Mouse (Mus musculus) stomach, postnatal 0 days (tissue): ENCODE measurements around the gene Scamp2.

Source experiments
- CTCF ChIP-seq: IDR thresholded peaks from 2 replicates; pipeline ENCODE4 v1.5.1; 2016; ENCODE audit warnings: antibody characterized with exemption, low read depth, mild to moderate bottlenecking, moderate library complexity
- EP300 ChIP-seq: optimal IDR thresholded peaks from 2 replicates; pipeline ENCODE3; 2016; ENCODE audit warnings: antibody characterized with exemption

- no peak for TF ChIP-seq CTCF
- TF ChIP-seq EP300, result no peak
These were observed 10.4 kb upstream of the Scamp2 start for GRCm38 (mm10) chr9:57550126-57550862.
